Mouse (Mus musculus): Measurements from ENCODE around the gene Rhoa. TPM values are rescaled to one million over a fixed set of nuclear protein-coding genes. Genes with fewer than 3 reads are reported as not detected.

Rhoa gene
- total RNA-seq, 2 experiments from 2014 or later: 356 to 357 TPM

DNA sequence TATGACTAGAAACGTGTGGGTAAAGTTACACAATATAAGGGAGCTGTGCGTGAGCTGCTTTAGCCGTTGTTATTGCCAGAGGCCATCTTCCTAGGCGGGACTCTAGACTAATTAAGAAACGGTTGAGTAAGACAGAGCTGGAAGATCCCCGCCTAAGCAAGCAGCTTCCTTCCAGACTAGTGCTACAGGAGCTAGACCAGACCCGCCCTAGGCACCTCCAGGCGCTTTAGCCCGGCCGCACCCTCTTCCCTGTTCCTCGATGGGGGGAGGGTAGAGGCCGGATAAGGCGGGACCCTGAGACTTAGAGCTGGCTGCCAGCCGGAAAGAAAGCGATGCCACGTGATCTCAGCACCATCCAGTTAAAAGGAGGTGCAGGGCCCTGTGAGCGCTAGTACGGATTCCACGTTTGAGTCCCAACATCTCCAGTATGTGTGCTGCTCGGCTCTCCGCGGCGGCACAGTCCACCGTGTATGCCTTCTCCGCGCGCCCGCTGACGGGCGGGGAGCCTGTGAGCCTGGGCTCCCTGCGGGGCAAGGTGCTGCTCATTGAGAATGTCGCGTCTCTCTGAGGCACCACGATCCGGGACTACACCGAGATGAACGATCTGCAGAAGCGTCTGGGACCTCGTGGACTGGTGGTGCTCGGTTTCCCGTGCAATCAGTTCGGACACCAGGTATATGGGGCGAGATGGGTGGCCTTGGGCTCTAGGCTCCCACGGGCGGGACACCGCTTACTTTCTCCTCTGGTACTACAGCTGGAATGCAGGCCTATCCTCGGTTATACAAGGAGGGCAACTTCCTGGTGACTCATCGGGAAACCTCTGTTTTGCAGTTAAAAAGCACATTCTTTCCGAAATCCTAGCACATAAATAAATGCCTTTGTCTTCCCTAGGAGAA, 33.2 kb downstream of the Rhoa start, which contains the start of gene Gpx1:
Gene Gpx1, plus strand, starts transcription at position 18 of the 896 bp plus-strand sequence.
- DNase-seq (ENCODE audit: low spot score in 2 of 2): peak; percentile 82 to 85

- DNase-seq (ENCODE audit: low spot score in 2 of 2): peak; percentile 30 to 34
These were observed 33.9 kb downstream of the Rhoa start for GRCm38 (mm10) chr9:108339886-108340257.

- DNase-seq (ENCODE audit: low spot score in 2 of 2): peak in 1 of 2 experiments; percentile 36
These were observed 34.6 kb downstream of the Rhoa start for GRCm38 (mm10) chr9:108340258-108341138.

DNA sequence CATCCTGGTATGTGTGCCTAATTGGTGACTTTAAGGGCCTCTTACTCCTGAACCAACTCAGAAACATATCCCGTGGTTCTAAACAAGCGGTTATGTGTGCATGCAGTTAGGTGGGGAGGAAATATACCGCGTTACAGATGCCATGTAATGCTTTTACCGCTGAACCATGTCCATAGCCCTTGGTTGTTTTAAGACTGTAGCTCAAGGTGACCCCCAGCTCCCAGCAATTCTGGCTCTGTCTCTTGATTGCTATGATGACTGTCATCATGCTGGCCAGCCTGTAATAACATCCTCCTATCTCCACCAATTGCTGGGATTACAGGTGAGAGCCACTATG, 35.2 kb downstream of the Rhoa start:
- no peak for DNase-seq (ENCODE audit: low spot score in 2 of 2)

DNA sequence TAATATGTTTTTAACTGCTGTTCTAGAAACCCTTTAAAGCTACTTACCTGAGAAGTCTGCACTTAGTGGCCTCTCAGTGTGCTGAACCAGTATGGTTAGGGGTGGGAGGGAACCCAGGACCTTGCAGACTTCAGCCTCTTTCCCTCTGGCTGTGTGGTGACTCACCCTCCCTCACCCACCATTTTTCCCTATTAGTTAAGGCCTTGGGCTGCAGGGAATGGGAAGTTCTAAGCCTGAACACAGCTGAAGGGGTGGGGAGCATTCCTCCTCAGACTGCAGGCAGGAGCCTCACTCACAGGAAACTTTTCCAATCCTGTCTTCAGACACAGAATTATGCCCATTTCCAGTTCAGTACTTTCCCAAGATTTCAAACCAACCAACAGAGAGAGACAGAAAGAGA, 35.9 kb downstream of the Rhoa start:
- DNase-seq (ENCODE audit: low spot score in 2 of 2): peak in 1 of 2 experiments; percentile 30

DNA sequence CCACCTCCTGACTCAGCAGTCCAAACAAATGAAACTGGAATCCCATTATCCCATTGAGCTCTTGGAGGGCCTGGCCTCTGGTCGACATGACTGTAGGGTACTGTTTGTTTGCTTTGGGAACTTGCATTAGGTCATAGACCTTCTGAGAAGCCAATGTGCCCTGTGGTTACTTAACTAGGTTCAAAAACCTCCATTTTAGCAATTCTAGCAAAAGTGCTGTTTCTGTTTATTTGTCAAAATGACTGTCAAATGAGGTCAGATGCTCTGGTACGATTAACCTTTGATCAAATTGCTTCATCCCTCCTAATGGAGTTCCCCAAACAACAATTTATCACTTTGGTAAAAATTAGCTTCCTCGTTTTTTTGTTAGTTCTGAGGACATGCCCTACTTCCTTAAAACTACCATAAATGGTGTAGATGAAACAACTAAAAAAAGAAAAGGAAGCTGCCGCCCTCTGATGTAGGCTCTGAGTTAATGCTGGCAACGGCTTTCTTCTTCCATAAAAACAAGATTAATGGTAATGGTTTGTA, 36.4 kb downstream of the Rhoa start:
- DNase-seq (ENCODE audit: low spot score in 2 of 2): peak in 1 of 2 experiments; percentile 33

GRCm38 (mm10) chr9:108343331-108343730, 37.4 kb downstream of the Rhoa start:
- DNase-seq (ENCODE audit: low spot score in 2 of 2): no peak

DNA sequence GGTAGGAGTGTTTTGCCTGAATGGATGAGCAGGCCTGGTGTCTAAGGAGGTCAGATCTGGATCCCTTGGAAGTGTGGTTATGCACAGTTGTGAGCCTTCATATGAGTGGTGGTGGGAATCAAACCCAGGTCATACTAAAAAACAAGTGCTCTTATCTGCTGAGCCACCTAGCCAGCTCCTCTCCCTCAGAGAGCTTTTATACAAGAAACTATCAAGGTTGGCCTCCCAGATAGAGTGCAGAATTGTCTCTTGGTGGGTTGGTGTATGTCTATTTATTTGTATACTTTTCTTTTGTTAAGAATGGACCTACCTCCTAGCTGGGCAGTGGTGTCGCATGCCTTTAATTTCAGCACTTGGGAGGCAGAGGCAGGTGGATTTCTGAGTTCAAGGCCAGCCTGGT, 37.9 kb downstream of the Rhoa start:
- DNase-seq (ENCODE audit: low spot score in 2 of 2): no peak

DNA sequence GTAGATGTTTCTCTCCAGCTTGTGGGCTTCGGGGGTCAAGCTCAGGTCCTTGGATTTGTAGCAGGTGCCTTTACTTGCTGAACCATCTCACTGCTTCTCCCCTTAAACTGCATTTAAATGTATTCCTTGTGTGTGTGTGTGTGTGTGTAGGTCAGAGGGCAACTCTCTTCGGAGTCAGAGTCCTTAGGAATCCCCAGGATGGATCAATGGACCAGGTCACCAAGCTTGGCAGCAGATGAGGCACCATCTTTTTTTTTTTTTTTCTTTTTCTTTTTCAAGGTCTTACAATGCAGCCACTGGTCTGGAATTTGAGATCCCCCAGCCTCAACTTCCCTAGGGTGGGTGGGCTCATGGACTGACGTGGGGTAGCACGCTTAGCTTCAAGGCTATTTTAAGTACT, 38.5 kb downstream of the Rhoa start:
- no peak for DNase-seq (ENCODE audit: low spot score in 2 of 2)

DNA sequence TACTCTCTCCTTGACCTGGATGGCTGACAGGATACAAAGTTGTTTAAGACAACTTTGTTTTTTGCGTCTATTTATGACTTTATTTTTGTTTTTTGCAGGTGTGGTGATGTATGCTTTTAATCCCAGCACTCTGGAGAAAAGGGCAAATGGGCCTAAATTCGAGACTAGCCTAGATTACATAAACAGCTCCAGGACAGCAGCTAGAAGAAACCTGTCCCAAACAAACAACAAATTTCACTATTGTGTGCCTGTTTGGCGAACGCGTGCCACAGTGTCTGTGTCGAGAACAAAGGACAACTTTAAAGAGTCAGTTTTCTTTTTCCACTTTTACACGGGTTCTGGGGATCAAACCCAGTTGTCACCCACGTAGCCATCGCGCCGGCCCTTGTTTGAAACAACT, 41.1 kb downstream of the Rhoa start:
- no peak for DNase-seq (ENCODE audit: low spot score in 2 of 2)

- peak; percentile 84 to 88 for DNase-seq (ENCODE audit: low spot score in 2 of 2)
These were observed 41.8 kb downstream of the Rhoa start, which contains the start of gene Usp4 for GRCm38 (mm10) chr9:108347540-108348289. Gene Usp4 (plus strand): TSS chr9:108347853.

- DNase-seq (ENCODE audit: low spot score in 2 of 2): no peak
These were observed 42.4 kb downstream of the Rhoa start for GRCm38 (mm10) chr9:108348290-108348680.

DNA sequence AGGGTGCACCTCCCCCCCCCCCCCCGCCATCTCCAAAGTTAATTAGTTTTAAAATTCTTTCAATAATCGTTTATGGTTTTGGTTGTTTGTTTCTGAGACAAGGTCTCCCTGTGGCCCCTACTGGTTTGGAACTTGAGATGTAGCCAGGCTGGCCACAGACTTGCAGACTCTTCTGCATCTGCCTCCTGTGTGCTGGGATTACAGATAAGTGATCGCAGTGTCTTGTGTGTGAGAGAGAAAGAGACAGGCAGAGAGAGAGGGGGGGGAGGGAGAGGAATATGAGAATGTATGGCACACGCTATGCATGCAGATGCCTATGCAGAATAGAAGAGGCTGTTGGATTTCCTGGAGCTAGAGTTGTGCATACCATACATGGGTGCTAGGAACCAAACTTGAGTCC, 43.8 kb downstream of the Rhoa start:
- DNase-seq (ENCODE audit: low spot score in 2 of 2): no peak

DNA sequence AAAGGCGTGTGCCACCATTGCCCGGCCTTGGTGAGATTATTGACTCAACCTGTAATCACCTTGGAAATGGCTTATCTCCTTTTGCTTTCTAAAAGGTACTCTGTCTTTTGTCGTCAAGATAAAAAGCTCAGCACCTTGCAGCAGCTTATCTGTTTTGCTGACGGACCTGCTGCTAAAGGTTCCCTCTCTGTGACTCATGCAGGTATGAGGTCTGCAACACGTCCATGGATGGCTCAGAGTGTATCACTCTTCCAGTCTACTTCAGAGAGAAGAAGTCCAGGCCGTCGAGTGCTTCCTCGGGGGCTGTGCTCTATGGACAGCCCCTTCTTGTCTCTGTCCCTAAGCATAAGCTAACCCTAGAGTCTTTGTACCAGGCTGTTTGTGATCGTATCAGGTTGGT, 72.3 kb downstream of the Rhoa start:
- no peak for DNase-seq (ENCODE audit: low spot score in 2 of 2)

DNA sequence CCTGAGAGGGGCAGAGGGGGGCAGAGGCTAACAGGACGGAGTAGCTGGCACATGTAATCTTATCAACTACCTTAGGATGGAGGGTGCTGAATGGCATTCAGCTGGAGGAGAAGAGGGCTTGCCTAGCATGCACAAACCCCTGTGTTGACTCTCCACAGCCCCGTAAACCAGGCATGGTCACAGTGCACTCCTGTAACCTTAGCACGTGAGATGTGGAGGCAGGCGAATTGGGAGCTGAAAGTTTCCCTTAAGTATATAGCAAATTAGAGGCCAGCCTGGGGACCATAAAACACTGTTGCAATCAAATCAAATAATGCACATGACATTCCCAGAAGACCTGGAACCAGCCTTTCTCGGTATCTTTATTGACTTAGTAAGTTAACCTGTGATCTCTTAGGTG, 72.8 kb downstream of the Rhoa start:
- DNase-seq (ENCODE audit: low spot score in 2 of 2): no peak

- no peak for DNase-seq (ENCODE audit: low spot score in 2 of 2)
These were observed 73.4 kb downstream of the Rhoa start for GRCm38 (mm10) chr9:108379294-108379693.

DNA sequence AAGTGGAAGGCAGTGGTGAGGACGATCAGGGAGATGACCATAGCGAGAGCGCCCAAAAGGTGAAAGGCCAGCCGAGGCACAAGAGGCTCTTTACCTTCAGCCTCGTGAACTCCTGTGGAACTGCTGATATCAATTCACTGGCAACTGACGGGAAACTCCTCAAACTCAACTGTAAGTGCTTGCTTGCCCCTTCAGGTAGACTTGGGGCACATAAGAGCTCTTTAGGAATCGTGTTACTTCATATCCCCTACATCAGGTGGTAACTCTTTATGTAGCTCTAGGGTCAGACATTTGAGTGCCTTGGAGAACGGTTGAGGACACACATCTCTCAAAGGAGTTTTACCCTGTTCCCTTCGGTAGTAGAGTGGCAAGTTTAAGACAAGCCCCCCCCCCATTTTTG, 75.5 kb downstream of the Rhoa start:
- no peak for DNase-seq (ENCODE audit: low spot score in 2 of 2)

- DNase-seq (ENCODE audit: low spot score in 2 of 2): no peak
These were observed 79.1 kb downstream of the Rhoa start for GRCm38 (mm10) chr9:108385006-108385405.

GRCm38 (mm10) chr9:108386816-108387215, 80.9 kb downstream of the Rhoa start:
- no peak for DNase-seq (ENCODE audit: low spot score in 2 of 2)
